Mouse (Mus musculus) thymus, postnatal 36 days (tissue): ENCODE data around the gene Kidins220.

Experiments
- DNase-seq, 2 experiments: peaks; one replicate each; pipeline ENCODE4 v3.0.0; 2022; ENCODE audit warnings: mixed read lengths in 2 of 2

Gene Kidins220

GRCm38 (mm10) chr12:25093241-25093774 lies 118.6 kb downstream of the Kidins220 start:
- DNase-seq, result peak in 1 of 2 experiments; percentile 19

- peak; percentile 15 to 20 for DNase-seq
Measured at GRCm38 (mm10) chr12:25094621-25095521, 120.1 kb downstream of the Kidins220 start.

DNA sequence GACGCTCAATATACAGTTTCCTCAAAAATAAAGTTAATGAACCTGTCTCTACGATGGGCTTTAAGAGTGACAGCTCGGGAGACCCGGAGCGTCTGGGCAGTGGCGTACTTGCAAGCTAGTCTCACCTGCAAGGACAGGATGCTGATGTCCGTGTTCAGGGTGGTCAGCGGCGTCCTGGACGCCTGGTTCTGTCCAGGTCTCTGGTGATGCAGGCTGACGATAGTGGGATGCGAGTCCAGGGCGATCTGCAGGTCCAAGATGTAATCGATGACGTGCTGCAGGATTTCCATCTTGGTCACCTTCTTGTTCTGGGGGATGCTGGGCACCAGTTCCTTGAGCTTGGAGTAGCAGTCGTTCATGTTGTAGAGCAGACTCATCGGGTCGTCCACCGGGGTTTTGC lies 120.8 kb downstream of the Kidins220 start:
- DNase-seq, result no peak

- peak; percentile 95 to 96 for DNase-seq
Measured at GRCm38 (mm10) chr12:25095974-25096639, 121.4 kb downstream of the Kidins220 start.

DNA sequence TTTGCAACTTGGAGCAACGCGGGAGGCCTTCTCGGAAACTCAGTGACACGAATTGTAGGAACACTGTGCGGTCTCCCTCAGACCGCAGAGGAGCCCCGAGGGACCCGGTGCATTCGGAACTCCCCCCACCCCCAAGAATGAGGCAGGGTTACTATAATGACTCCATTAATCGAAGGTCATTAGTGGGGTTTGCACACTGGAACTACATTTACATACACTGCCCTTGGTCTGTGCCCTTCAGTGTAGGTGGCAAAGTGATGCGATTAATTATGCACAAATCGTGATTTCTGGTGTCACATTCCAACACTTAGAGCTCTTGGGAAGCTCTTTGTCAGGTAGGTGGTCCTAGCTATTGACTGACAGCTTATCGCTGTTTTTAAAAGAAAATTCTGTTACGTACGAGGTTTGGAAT lies 121.9 kb downstream of the Kidins220 start:
- no peak for DNase-seq

GRCm38 (mm10) chr12:25097052-25097209 lies 122.2 kb downstream of the Kidins220 start, which contains the start of gene Id2:
TSS of gene Id2 (minus strand) at chr12:25097140.
- DNase-seq, result no peak

- DNase-seq, result peak; percentile 13 to 15
Measured at GRCm38 (mm10) chr12:25097210-25098160, 122.8 kb downstream of the Kidins220 start.

- peak; percentile 47 to 56 for DNase-seq
Measured at GRCm38 (mm10) chr12:25098161-25098550, 123.4 kb downstream of the Kidins220 start.

DNA sequence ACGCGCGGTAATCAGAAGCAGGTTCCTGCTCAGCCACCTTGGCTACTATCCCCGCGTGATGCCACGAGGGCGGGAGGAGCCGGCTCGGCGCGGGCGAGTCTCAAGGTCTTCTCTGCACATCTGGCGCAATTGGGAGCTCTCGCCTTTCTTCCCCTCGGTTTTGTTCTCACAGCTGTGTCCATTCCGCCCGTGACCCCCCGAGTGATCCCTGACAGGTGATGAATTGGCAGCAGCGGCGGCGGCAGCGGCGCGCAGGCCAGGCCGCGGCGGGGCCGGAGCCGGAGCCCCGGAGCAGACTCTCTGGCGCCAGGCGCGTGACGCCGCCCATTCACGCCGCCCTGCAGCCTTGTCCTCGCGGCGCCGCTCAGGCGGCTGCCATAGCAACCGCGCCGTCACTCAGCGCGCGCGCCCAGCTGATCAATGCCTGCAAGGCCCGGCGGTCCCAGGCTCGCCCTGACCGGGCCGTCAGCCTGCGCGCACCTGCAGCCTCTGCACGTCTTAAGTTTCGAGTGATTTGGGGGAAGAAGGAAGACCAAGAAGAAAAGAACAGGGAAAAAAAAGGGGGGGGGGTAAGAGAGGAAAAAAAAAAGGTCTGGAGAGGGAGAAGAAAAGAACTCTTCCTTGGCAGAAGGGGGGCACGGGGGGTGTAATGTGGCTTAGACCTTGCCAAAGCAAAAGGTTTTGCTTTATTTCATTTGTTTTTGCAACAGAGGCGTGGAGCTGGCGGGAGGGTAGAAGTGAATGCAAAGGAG lies 124.0 kb downstream of the Kidins220 start:
- peak; percentile 64 to 73 for DNase-seq

DNA sequence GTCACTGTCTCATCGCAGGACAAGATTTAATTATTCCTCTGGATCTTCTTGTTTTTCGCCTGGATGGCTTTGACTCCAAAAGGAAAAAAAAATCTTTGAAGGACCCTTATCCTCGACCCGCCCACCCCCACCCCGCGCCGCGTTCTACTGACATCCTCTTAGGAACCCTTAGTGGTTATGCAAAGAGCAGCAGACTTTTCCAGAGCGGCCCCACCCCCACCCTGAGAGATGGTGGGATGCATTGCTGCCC lies 124.5 kb downstream of the Kidins220 start:
- DNase-seq, result peak in 1 of 2 experiments; percentile 30

DNA sequence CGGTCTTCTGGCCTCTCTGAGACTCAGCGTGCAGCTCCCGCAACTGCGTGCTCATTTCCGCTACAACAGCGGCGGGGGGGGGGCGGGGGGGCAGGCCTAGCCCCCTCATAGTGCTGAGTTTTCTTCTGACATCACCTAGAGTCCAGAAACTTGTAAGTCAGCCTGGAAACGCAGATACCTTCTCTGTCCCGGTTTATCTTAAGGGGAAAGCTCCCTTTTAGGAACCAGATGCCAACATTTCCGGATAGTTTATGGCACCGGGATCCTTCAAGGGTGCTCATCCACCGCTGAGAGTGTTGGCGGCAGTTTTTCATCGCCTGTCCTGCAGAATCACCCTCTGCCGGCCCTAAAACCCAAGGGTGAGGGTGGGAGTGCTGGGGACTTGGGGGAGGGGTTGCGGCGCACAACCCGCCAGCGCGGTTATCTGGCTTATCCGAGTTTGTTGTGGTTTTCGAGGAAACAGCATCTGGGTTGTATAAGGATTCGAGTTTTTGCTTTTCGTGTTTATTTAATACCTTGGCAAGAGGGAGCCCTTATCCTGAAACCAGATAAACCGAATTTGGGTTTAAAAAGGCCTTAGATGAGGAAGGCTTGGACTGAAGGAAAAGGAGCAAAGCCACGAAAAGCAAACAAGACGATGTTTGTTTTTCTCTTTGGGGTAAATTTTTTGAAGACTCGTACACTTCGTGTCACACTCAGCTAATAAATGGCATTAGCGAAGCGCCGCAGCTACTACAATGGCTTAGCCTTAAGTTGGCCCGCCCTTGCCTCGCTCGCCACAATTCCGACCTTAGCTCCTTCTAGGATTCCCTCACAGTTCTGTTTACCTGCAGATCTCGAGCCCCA lies 125.1 kb downstream of the Kidins220 start:
- peak; percentile 8 to 15 for DNase-seq

DNA sequence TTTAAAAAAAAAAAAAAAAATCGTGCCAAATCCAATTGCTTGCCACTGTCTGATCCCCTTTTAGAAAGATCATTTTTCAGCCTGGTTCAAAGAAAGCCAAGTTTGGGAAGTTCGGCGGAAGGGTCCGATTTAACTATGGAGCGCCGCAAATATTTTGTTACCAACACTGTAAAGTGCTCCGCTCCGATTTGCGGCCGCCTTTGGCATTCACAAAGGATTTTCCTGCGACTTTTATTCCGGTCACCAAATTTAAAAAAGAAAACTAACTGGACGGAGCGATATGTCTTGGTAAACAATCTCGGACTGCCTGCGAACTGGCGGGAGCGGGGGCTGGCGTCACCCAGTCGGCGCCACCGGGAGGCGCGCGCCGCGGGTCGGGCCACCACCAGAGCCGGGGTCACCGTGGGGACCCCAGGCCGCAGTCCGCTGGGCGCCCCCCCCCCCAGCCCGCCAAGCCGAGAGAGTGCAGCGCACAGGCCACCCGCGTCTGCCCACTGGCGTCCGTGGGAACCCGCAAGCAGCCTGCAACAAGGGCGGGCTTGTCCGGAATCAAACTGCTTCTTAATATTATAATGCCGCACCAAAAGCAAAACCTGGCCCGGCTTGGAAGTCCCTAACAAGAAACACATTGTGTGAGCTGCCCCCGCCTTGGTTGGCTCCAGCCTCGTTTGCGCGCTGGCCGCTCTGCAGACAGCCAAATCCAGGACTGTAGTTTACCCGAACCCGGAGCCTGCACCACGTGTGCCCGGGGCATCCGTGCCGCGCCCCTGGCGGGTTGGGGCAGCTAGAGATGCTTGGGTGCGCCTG lies 125.9 kb downstream of the Kidins220 start:
- peak; percentile 20 to 26 for DNase-seq

GRCm38 (mm10) chr12:25101389-25101788 lies 126.7 kb downstream of the Kidins220 start:
- no peak for DNase-seq

GRCm38 (mm10) chr12:25103911-25104310 lies 129.2 kb downstream of the Kidins220 start:
- DNase-seq, result no peak

DNA sequence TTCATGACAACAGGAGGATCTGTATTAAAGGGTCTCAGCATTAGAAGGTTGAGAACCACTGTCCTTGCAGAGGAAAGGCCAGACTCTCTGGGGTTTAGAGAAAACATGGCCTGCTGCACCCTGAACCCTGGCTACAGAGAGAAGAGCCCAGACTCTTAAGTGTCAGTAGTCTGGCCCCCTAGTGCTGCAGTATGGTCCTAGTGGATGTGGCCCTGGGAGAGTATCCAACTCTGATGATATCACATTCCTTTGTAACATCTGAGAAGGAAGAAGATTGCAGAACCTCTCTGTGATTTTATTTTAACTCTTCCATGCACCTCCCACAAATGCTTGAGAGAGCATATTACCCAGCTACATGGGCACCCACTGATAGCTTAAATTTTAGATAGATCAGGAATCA lies 129.8 kb downstream of the Kidins220 start:
- DNase-seq, result no peak

- no peak for DNase-seq
Measured at GRCm38 (mm10) chr12:25108865-25109264, 134.1 kb downstream of the Kidins220 start.

GRCm38 (mm10) chr12:25109971-25110681 lies 135.4 kb downstream of the Kidins220 start:
- DNase-seq, result no peak

DNA sequence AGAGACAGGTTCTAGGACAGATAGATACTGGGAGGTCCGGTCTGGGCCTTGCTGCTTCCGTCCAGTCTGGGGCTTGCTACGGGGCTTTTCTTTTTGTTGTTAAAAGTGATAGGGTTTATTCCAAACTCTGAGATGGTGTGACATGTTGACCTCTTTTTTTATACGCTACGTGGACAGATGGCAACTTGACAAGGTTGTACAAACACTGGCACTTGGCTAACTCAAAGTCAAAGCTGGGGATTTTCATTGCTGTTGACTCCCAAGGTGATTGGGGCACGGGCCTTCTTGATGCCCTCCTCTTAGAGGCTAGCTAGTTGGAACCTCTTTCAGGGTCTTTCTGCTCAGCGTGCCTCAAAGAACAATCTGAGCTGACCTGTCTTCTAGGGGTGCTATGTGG lies 136.0 kb downstream of the Kidins220 start:
- DNase-seq, result no peak
